Mouse (Mus musculus) layer of hippocampus, postnatal 10 days (tissue): ENCODE data around the gene Krr1. TPM values are rescaled to one million over a fixed set of nuclear protein-coding genes. Genes with fewer than 3 reads are reported as not detected.
"Not testable (repeated sequence)": the region's sequence is repeated elsewhere in the genome, so short reads cannot be mapped to it uniquely, and the experiment has no call there.

Source experiments
- DNase-seq, 2 experiments: peaks; one replicate each; pipeline ENCODE4 v3.0.0; 2021; ENCODE audit warnings: low spot score in 2 of 2
- total RNA-seq, 2 experiments: library from RNA; stranded (reverse); gene quantifications; 2 replicates each; pipeline ENCODE4 v1.2.3; 2021

Gene Krr1
- total RNA-seq, 2 experiments from 2014 or later: 31.7 to 33.4 TPM

DNA sequence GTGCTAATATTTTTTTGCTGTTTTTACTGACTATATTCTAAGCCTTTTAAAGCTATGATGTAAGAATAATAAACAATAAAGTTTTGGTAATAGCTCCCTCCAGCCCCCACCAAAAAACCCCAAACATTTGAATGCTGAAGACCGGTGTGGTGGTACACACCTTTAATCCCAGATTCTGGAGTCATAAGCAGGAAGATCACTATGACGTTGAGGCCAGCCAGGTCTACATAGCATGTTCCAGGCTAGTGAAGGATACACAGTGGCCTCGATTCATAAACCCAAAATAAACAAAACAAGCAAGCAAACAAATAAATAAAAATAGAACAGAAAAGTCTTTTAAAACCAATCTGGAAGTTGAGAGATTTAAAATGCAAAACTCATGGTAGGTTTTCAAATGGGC is 535 bp upstream of the Krr1 start:
- DNase-seq: no peak

DNA sequence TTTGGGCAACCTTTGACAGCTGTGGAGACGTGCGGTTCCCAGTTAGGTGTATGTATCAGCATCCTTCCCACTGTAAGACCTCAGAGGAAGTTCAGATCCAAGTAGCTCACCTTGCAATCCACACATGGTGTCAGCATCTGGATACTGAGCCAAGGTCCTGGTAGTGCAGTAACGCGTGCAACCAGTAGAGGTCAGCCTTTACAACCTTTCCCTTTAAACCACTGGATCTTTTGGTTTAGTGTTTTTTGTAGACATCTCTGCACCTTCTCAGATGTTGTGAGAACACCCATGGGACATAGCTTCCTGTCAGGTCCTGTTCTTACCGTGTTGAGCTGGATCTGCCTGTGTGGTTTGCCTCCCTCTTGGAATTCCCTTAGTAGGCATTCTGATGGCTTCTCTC is 5.1 kb downstream of the Krr1 start:
- DNase-seq: peak; percentile 53 to 67

GRCm38 (mm10) chr10:111983070-111983469 is 10.6 kb downstream of the Krr1 start:
- DNase-seq: no peak

- no peak for DNase-seq
Observed at GRCm38 (mm10) chr10:111986453-111986852, 14.0 kb downstream of the Krr1 start.

GRCm38 (mm10) chr10:111995803-111996548 is 23.5 kb downstream of the Krr1 start:
- DNase-seq: no peak

- no peak for DNase-seq
Observed at GRCm38 (mm10) chr10:111996549-111996904, 24.1 kb downstream of the Krr1 start.

- no peak for DNase-seq
Observed at GRCm38 (mm10) chr10:111996911-111997347, 24.5 kb downstream of the Krr1 start.

DNA sequence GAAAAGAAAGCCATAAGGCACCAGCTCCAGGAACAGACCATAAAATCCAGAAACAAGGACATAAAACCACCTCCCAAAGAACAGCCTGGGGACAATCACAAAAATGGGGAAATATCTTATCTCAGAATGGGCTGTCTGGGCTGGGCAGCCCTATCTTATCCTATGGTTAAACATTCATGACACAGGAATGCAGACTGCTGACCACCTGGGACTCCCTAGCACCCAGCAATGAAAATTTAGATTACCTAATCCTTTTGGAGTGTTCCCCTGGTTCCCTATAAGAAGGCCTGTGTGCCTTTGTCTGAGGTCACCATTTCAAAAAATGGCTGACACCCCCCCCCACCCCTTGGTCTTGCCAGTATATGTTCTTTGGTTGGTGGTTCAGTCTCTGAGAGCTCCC is 25.2 kb downstream of the Krr1 start:
- DNase-seq: no peak

DNA sequence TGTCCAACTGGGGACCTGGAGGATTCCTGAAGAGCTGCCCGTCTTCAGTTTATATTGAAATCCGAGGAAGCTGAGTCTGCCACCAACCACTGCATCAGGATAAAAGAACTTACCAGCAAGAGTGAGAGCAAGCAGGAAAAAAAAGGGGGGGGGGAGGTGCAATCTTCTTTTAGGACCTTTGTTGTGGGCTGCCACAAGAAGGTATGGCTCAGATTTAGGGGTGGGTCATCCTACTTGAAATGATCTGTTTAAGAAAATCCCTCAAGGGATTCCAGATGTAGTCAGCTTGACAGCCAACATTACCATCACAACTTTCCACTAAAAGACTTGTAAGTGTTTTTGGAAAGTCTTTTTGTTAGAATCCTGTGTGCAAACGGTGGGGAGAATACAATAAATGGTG is 27.3 kb downstream of the Krr1 start:
- DNase-seq: no peak

- DNase-seq: no peak
Observed at GRCm38 (mm10) chr10:112000568-112000967, 28.1 kb downstream of the Krr1 start.

DNA sequence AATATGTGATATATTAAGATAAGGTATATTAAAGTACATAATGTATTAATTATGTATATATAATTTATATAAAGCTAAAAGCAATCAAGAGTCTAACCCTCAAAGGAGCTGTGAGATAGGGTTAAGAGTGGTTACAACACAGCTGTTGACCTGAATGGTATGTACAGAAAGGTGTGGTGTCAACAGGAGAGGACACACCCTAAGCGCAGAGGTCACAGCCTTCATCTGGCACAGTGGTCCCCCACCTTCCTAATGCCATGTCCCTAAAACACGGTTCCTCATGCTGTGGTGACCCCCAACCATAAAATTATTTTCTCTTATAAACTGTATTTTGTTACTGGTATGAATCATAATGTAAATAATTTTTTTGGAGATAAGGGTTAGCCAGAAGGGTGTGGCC is 28.9 kb downstream of the Krr1 start:
- DNase-seq: no peak

DNA sequence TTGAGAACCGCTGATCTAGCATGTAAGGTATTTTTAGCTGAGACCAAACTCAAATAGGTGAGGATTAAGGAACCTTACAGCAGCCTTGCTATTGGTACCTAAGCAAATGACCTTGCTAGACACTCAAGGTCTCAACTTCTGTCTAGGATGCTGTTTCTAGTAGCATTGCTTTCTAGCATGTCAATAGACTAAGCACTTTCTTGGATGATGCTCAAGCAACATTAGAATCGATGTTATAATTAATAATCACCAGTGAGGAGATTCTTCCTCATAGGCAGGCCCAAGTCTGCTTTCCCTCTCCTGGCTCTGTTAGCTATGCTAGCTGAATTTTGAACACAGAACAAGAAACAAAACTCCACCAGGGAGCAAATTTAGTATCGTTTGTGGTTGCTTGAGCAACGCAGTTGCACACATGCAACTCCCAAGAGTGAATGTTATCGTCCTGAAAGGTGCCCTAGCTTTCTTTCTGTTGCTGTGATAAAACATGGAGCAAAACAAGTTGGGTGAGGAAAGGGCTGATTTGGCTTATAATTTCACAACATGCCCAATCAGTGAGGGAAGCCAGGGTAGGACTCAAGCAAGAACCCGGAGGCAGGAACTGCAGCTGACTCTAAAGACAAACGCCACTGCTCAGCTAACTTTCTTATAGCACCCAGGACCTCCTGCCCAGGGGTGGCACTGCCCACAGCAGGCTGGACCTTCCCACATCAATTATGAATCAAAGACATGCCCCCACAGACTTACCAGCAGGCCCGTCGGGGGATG is 29.5 kb downstream of the Krr1 start:
- no peak for DNase-seq

DNA sequence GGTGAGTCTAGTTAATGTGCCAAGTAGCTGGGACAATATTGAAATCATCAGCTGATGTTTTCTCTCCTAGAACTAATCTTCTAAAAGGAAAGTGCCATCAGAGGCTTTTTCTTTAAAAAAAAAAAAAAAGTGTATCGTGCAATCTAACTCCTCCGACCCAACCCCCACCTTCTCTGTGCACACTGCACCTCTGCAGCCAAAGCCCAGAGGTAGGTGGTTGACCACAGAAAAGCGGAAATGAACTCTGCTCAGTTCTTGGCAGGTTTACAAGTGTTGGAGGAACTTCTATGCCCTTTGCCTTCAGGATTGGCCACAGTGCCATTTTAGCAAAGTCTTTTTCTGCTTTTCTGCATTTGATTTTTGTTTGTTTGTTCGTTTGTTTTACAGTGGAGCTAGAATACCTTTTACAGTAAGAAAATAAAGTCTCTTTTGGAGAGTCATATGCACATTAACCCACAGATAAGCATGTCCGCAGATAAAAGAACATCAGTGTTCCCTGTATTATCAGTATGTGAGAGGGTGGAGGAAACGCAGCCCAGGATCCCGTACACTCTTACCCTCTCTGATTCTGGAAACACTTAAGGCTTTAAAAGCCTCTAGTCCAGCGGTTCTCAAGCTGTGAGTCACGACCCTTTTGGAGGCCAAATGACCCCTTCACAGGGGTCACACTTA is 30.2 kb downstream of the Krr1 start, which contains the start of gene Glipr1:
Gene Glipr1, minus strand, starts transcription at position 88 of the 672 bp plus-strand sequence.
- DNase-seq: no peak

- DNase-seq: not testable (repeated sequence)
Observed at GRCm38 (mm10) chr10:112009511-112009910, 37.0 kb downstream of the Krr1 start.

- DNase-seq: no peak
Observed at GRCm38 (mm10) chr10:112023585-112023984, 51.1 kb downstream of the Krr1 start.

DNA sequence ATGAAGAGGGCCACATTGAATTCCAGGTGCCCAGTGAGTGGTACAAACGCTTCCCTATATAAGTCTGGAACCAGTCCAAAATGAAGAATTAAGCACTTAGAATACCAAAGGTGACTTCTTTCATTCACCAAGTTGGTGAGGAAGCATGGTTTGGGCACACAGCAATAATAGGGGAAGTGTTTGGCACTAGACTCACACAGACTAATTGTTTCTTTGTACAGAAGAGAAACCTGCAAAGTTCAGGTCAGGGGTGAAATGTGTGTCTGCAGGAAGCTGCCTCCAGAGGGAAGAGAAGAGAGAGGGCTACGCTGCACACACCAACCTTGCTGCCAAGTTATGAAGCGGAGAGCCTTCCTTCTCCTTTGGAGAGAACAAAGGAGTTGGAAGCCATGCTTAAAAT is 56.2 kb downstream of the Krr1 start:
- DNase-seq: not testable (repeated sequence)

Other genes starting within 250 kb of the Krr1 start
- gene Glipr1, start 30.0 kb downstream of the Krr1 start, total RNA-seq: 1 to 10 TPM; 1.9 to 2.3 TPM
- not detected for gene Glipr1l1, start 87.5 kb downstream of the Krr1 start, total RNA-seq
- gene Glipr1l2, start 110.7 kb downstream of the Krr1 start, total RNA-seq: not detected
- gene Glipr1l3, start 187.7 kb downstream of the Krr1 start, total RNA-seq: not detected
- gene Caps2, start 191.0 kb downstream of the Krr1 start, total RNA-seq: under 1 TPM; 0.50 to 0.62 TPM